Mouse (Mus musculus) heart, postnatal 0 days (tissue): ENCODE results near the gene Col6a6.

Source experiments
- CTCF ChIP-seq: IDR thresholded peaks from 2 replicates; pipeline ENCODE4 v1.5.1; 2016; ENCODE audit warnings: antibody characterized with exemption, control low read depth, low read depth
- EP300 ChIP-seq: IDR thresholded peaks from 2 replicates; pipeline ENCODE4 v1.6.1; 2016; ENCODE audit warnings: antibody characterized with exemption, low read depth

- TF ChIP-seq CTCF (no peak), EP300 (no peak)
These were observed 63.3 kb downstream of the Col6a6 start for GRCm38 (mm10) chr9:105764681-105765080.
